Mouse (Mus musculus): Measurements from ENCODE around the gene Ankfy1. TPM values are rescaled to one million over a fixed set of nuclear protein-coding genes. Genes with fewer than 3 reads are reported as not detected.
A peak's percentile ranks its signal among the peaks of the same experiment; 100 is the strongest.

The Ankfy1 gene
- 13.9 and 17.4 TPM in 2 replicates for polyA plus RNA-seq (2015; fragmentation: Nextera tagmentation; extraction: Ambion mirVana)

DNA sequence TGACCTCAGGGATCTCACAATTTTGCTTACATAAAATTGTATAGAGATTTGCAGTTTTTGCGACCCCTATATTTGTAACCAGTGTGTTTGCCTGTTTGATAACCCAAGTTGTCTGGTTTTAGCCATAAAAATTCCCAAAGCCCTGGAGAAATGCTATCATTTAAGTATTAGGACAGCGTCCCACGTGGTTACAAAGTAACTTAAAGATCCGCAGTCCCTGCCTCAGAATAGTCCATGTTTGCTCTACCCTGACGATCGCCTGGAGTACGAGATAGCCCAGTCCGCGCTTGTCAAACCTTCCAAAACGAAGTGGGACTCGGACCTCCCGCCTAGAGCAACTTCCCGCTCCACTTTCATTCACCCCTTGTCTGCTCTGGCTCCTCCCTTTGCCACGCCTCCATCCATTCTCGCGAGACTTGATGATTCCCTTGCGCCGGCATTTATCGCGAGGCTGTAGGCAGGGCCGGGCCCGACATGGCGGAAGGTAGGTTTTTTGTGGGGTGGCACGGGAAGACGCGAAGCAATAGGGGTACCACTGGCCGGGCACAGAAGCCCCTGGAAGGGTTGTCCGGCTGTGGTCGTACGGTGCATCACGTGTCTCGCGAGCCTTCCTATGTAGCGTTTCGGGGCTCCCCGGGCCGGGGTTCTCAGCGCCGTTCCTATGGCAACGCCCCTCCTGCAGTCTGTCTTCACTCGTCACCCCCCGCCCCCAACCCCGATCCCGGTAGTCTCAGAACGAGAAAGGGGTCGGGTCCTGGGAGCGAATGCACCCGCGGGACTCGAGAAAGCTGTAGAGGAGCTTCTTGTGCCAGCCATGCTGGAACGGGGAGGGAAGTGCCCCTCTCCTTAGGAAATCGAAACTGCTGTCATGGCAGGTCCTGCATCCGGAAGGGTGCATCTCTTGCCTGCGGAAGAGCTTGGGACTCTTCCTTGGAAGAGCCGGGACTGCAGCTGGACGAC is at the start of gene Ankfy1:
TSS of gene Ankfy1 (plus strand) at position 456 of the 960 bp plus-strand sequence.
- Histone ChIP-seq H3K27ac (peak within 1 kb of the TSS; percentile 84), H3K4me3 (peak within 1 kb of the TSS; percentile 96)
- under 1% methylated on average over 56 of the region's 56 CpGs for WGBS

GRCm38 (mm10) chr11:72642730-72643129 is 47.1 kb upstream of the Ankfy1 start:
- Histone ChIP-seq H3K4me1 (replicated peaks) (no peaks in the 10 kb centered on the region), H3K27ac (no peak overlapping the region), H3K36me3 (no peaks in the 10 kb centered on the region), H3K9ac (no peak overlapping the region), H3K9me3 (replicated peaks) (no peaks in the 10 kb centered on the region), H3K4me2 (no peak overlapping the region), H3K4me3 (no peak overlapping the region), H3K27me3 (no peaks in the 10 kb centered on the region)
- 53% methylated on average over 4 of the region's 4 CpGs for WGBS
- ATAC-seq (replicated peaks; ENCODE audit: insufficient number of reproducible peaks, insufficient read depth, low FRiP score, low read depth) = no peak

More for the DNA sequence above, at the start of gene Ankfy1:
- Histone ChIP-seq H3K36me3 (no peaks in the 10 kb centered on the region; the same call in 1 of the 2 replicates), H3K27me3 (no peaks in the 10 kb centered on the region), H3K4me2 (peak within 1 kb of the TSS; percentile 72), H3K9ac (peak within 1 kb of the TSS; percentile 83), H3K9me3 (replicated peaks) (no peaks in the 10 kb centered on the region), H3K4me1 (replicated peaks) (peaks cover 22% of the 10 kb centered on the region)
- peak; percentile 99 for ATAC-seq (replicated peaks; ENCODE audit: insufficient number of reproducible peaks, insufficient read depth, low FRiP score, low read depth)

- H3K9me3 ChIP-seq (replicated peaks) = no peaks in the 10 kb centered on the region
- ATAC-seq (replicated peaks; ENCODE audit: insufficient number of reproducible peaks, insufficient read depth, low FRiP score, low read depth) = no peak
- H3K36me3 ChIP-seq = no peaks in the 10 kb centered on the region
- H3K4me1 ChIP-seq (replicated peaks) = no peaks in the 10 kb centered on the region
- WGBS = 70% methylated on average over 5 of the region's 5 CpGs
- no peak overlapping the region for H3K27ac ChIP-seq
- H3K27me3 ChIP-seq = no peaks in the 10 kb centered on the region
- H3K4me3 ChIP-seq = no peak overlapping the region
- no peak overlapping the region for H3K9ac ChIP-seq
- no peak overlapping the region for H3K4me2 ChIP-seq
Measured at GRCm38 (mm10) chr11:72645386-72645785, 44.4 kb upstream of the Ankfy1 start.

DNA sequence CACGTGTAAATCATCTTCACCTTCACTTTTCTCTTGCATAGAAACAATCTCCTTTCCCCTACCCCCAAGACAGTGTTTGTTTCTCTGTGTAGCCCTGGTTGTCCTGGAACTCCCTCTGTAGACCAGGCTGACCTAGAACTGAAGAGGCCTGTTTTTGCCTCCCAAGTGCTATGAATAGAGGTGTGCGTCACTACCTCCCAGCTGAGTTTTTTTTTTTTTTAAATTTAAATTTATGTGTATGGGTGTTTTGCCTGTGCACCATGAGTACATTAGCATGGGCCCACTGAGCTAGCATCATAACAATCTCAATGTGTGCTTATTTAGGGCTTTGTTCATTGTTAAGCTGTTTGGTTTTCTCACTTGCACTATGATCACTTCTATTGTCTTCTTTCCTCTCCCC is 39.5 kb upstream of the Ankfy1 start:
- no peaks in the 10 kb centered on the region for H3K36me3 ChIP-seq
- no peak overlapping the region for H3K9ac ChIP-seq
- H3K4me1 ChIP-seq (replicated peaks) = no peaks in the 10 kb centered on the region; the same call in 1 of the 2 replicates
- H3K27ac ChIP-seq = no peak overlapping the region
- H3K4me3 ChIP-seq = no peak overlapping the region
- no peaks in the 10 kb centered on the region for H3K27me3 ChIP-seq
- 68% methylated on average over 2 of the region's 2 CpGs for WGBS
- H3K4me2 ChIP-seq = no peak overlapping the region
- H3K9me3 ChIP-seq (replicated peaks) = no peaks in the 10 kb centered on the region
- ATAC-seq (replicated peaks; ENCODE audit: insufficient number of reproducible peaks, insufficient read depth, low FRiP score, low read depth) = no peak

- no peaks in the 10 kb centered on the region; the same call in 1 of the 2 replicates for H3K4me1 ChIP-seq (replicated peaks)
- no peak overlapping the region for H3K4me3 ChIP-seq
- H3K27ac ChIP-seq = no peak overlapping the region
- no peaks in the 10 kb centered on the region for H3K27me3 ChIP-seq
- no peaks in the 10 kb centered on the region for H3K36me3 ChIP-seq
- no peak for ATAC-seq (replicated peaks; ENCODE audit: insufficient number of reproducible peaks, insufficient read depth, low FRiP score, low read depth)
- no peak overlapping the region for H3K4me2 ChIP-seq
- no peaks in the 10 kb centered on the region for H3K9me3 ChIP-seq (replicated peaks)
- H3K9ac ChIP-seq = no peak overlapping the region
Measured at GRCm38 (mm10) chr11:72659918-72660317, 29.9 kb upstream of the Ankfy1 start.

- Histone ChIP-seq H3K4me1 (replicated peaks) (no peaks in the 10 kb centered on the region), H3K9ac (no peak overlapping the region), H3K4me3 (no peak overlapping the region), H3K4me2 (no peak overlapping the region), H3K9me3 (replicated peaks) (no peaks in the 10 kb centered on the region), H3K27me3 (no peaks in the 10 kb centered on the region), H3K27ac (no peak overlapping the region), H3K36me3 (no peaks in the 10 kb centered on the region)
- 93% methylated on average over 1 of the region's 1 CpGs for WGBS
- no peak for ATAC-seq (replicated peaks; ENCODE audit: insufficient number of reproducible peaks, insufficient read depth, low FRiP score, low read depth)
Measured at GRCm38 (mm10) chr11:72660359-72660758, 29.4 kb upstream of the Ankfy1 start.

DNA sequence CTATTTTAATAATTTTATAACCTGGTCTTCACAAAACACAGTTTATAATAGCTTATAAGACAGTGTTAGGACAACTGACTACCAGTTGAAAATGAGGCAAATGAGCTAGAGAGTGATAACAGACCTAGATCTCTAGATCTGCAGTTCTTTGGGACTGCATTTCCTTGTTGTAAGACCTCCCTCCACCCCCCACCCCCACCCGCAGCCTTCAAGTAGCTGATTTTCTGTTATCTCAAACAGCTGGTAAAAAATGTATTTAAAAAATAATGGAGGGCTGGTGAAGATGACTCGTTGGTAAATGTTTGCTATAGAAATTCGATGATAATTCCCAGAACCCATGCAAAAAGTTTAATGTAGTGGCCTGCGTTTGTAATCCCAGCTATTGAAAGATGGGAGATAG is 25.2 kb upstream of the Ankfy1 start:
- H3K27ac ChIP-seq = no peak overlapping the region
- H3K4me1 ChIP-seq (replicated peaks) = no peaks in the 10 kb centered on the region
- no peaks in the 10 kb centered on the region for H3K9me3 ChIP-seq (replicated peaks)
- no peaks in the 10 kb centered on the region for H3K27me3 ChIP-seq
- no peak overlapping the region for H3K4me2 ChIP-seq
- H3K9ac ChIP-seq = no peak overlapping the region
- WGBS = 83% methylated on average over 4 of the region's 4 CpGs
- ATAC-seq (replicated peaks; ENCODE audit: insufficient number of reproducible peaks, insufficient read depth, low FRiP score, low read depth) = no peak
- H3K36me3 ChIP-seq = peaks cover 4% of the 10 kb centered on the region; the same call in 1 of the 2 replicates
- no peak overlapping the region for H3K4me3 ChIP-seq

- Histone ChIP-seq H3K36me3 (peaks cover 4% of the 10 kb centered on the region; the same call in 1 of the 2 replicates), H3K27ac (no peak overlapping the region), H3K27me3 (no peaks in the 10 kb centered on the region), H3K9me3 (replicated peaks) (no peaks in the 10 kb centered on the region), H3K4me1 (replicated peaks) (0 out of 2 replicates have a peak, but pooled peaks cover 3% of the 10 kb centered on the region), H3K4me2 (no peak overlapping the region), H3K9ac (no peak overlapping the region), H3K4me3 (no peak overlapping the region)
- ATAC-seq (replicated peaks; ENCODE audit: insufficient number of reproducible peaks, insufficient read depth, low FRiP score, low read depth) = no peak
Measured at GRCm38 (mm10) chr11:72670634-72671033, 19.2 kb upstream of the Ankfy1 start.

DNA sequence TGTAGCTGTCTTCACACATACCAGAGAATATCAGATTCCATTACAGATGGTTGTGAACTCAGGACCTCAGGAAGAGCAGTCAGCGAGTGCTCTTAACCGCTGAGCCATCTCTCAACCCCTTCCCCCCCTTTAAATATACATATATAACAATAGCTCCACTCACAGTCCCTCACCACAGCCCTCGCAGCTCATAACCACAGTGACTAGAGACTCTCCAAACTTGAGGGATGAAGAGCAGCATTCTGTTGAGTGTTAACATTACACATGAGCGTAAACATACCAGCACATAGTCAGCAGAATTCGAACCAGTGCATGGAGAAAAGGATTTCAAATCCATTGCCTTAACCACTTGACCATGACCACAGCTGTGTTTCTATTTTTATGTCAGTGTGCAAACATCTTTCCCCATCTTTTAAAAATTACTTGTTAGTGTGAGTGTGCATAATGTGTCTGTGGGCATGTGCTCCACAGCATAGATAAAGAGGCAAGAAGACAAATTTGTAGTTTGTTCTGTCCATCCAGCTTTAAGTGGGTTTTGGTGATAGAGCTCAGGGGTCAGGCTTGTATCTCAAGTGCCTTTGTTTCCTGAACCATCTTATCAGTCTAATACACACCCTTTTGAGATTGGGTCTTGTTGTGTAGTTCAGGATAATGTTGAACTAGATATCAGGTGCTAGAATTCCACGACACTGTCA is 18.4 kb upstream of the Ankfy1 start:
- no peaks in the 10 kb centered on the region for H3K9me3 ChIP-seq (replicated peaks)
- H3K4me2 ChIP-seq = no peak overlapping the region
- H3K4me1 ChIP-seq (replicated peaks) = 0 out of 2 replicates have a peak, but pooled peaks cover 3% of the 10 kb centered on the region
- no peak for ATAC-seq (replicated peaks; ENCODE audit: insufficient number of reproducible peaks, insufficient read depth, low FRiP score, low read depth)
- H3K27ac ChIP-seq = no peak overlapping the region
- peaks cover 4% of the 10 kb centered on the region; the same call in 1 of the 2 replicates for H3K36me3 ChIP-seq
- no peaks in the 10 kb centered on the region for H3K27me3 ChIP-seq
- H3K9ac ChIP-seq = no peak overlapping the region
- H3K4me3 ChIP-seq = no peak overlapping the region
- WGBS = 62% methylated on average over 6 of the region's 6 CpGs

GRCm38 (mm10) chr11:72672438-72672837 is 17.4 kb upstream of the Ankfy1 start:
- no peak overlapping the region for H3K4me3 ChIP-seq
- no peak overlapping the region for H3K9ac ChIP-seq
- 73% methylated on average over 1 of the region's 1 CpGs for WGBS
- H3K27ac ChIP-seq = no peak overlapping the region
- ATAC-seq (replicated peaks; ENCODE audit: insufficient number of reproducible peaks, insufficient read depth, low FRiP score, low read depth) = no peak
- H3K9me3 ChIP-seq (replicated peaks) = no peaks in the 10 kb centered on the region
- no peak overlapping the region for H3K4me2 ChIP-seq
- H3K36me3 ChIP-seq = peaks cover 4% of the 10 kb centered on the region; the same call in 1 of the 2 replicates
- H3K27me3 ChIP-seq = no peaks in the 10 kb centered on the region
- 0 out of 2 replicates have a peak, but pooled peaks cover 3% of the 10 kb centered on the region for H3K4me1 ChIP-seq (replicated peaks)

DNA sequence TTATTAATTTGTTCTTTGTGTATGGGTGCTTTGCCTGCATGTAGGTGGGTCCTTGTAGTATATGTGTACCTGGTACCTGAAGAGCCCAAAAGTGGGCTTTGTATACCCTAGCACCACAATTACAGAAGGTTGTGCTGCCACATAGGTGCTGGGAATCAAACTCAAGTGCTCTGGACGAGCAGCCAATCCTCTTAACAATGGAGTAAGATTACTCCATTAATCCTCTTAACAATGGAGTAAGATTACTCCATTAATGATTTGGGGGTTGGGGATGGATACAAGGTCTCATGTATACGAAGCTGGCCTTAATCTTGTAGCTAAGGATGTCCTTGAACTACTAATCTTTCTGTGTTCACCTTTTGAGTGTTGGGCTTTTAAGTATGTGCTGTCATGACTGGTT is 14.5 kb upstream of the Ankfy1 start:
- Histone ChIP-seq H3K4me3 (no peak overlapping the region), H3K4me2 (no peak overlapping the region), H3K27me3 (no peaks in the 10 kb centered on the region), H3K9me3 (replicated peaks) (no peaks in the 10 kb centered on the region), H3K4me1 (replicated peaks) (0 out of 2 replicates have a peak, but pooled peaks cover 3% of the 10 kb centered on the region), H3K9ac (no peak overlapping the region), H3K27ac (no peak overlapping the region), H3K36me3 (0 out of 2 replicates have a peak, but pooled peaks cover 3% of the 10 kb centered on the region)
- ATAC-seq (replicated peaks; ENCODE audit: insufficient number of reproducible peaks, insufficient read depth, low FRiP score, low read depth) = no peak
- WGBS = 67% methylated on average over 2 of the region's 2 CpGs
